Mouse (Mus musculus): ENCODE measurements around the gene Kcnab1.

DNA sequence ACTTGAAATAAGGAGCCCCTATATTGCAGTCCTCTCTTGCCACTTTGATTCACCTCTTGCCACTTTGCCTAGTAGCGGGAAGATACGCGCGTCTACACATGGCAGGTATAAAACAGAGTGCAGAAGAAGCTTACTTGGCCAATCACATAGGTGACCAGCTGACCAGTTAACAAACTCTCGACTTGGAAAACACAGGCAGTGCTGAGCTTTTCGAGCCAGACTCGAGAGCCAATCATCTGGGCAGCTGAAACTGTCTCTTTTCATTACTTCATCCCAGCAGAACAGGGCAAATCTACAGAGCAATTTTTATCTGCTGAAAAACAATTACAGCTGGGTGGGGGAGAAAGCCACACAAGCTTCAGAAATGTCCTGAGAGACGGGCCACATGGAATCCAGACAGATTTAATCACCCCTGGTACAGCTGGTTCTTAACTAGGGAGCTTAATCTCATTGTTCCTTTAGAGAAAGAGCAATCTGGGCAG, 96.4 kb downstream of the Kcnab1 start:
- no peak for TF ChIP-seq POLR2A (IDR thresholded peaks at IDR 0.05; ENCODE audit: low read depth, low read length)
- TF ChIP-seq CTCF (IDR thresholded peaks at IDR 0.05; ENCODE audit: extremely low read depth, insufficient read length, insufficient replicate concordance, low read depth, low read length), result no peak
